Mouse (Mus musculus) midbrain, embryonic 14.5 days (tissue): ENCODE data around the gene Dnajc22. TPM values are rescaled to one million over a fixed set of nuclear protein-coding genes. Genes with fewer than 3 reads are reported as not detected.

ENCODE experiments used
- ATAC-seq: fragments of 200-750 bp; cut with Nextera tagmentation; 2 replicates; pipeline ENCODE4 v1.8.0; 2017; ENCODE audit warnings: moderate number of reproducible peaks, moderate library complexity; ENCODE audit not compliant: low FRiP score, low TSS enrichment
- DNase-seq: peaks from one replicate; pipeline ENCODE4 v3.0.0-alpha.2; 2015
- H3K27ac ChIP-seq: fragments of 300-500 bp; sonication (generic); replicated peaks from 2 replicates; pipeline ENCODE4 v1.5.1; 2014; ENCODE audit warnings: mild to moderate bottlenecking, low read depth, low read length, moderate library complexity
- H3K27me3 ChIP-seq: fragments of 300-500 bp; sonication (generic); 2 replicates; pipeline ENCODE4 v1.6.1; 2014; ENCODE audit warnings: low read length, control low read depth, mixed read lengths; ENCODE audit not compliant: control insufficient read depth, insufficient read depth
- H3K36me3 ChIP-seq: fragments of 300-500 bp; sonication (generic); 2 replicates; pipeline ENCODE4 v1.6.1; 2014; ENCODE audit warnings: low read length, control low read depth; ENCODE audit not compliant: control insufficient read depth, insufficient read depth
- H3K4me1 ChIP-seq: fragments of 300-500 bp; sonication (generic); 2 replicates; pipeline ENCODE4 v1.6.1; 2014; ENCODE audit warnings: mild to moderate bottlenecking, antibody characterized with exemption, low read length, control low read depth; ENCODE audit not compliant: control insufficient read depth, insufficient read depth
- H3K4me2 ChIP-seq: fragments of 300-500 bp; sonication (generic); 2 replicates; pipeline ENCODE4 v1.6.1; 2014; ENCODE audit warnings: mild to moderate bottlenecking, low read length, moderate library complexity
- H3K4me3 ChIP-seq: fragments of 300-500 bp; sonication (generic); replicated peaks from 2 replicates; pipeline ENCODE4 v1.5.1; 2014; ENCODE audit warnings: low read depth, low read length
- H3K9ac ChIP-seq: fragments of 300-500 bp; sonication (generic); replicated peaks from 2 replicates; pipeline ENCODE4 v1.6.1; 2014; ENCODE audit warnings: mild to moderate bottlenecking, low read length, moderate library complexity
- H3K9me3 ChIP-seq: fragments of 300-500 bp; sonication (generic); 2 replicates; pipeline ENCODE4 v1.6.1; 2016; ENCODE audit warnings: low read length, control low read depth, mixed read lengths; ENCODE audit not compliant: control insufficient read depth
- WGBS: fragments of 180-500 bp; shearing (Covaris S2); extraction: QIAGEN DNeasy Blood & Tissue Kit; methylation state at CpG from one replicate; pipeline ENCODE4 v1.1.7; 2014; 5-methylcytosine and 5-hydroxymethylcytosine counted together
- polyA plus RNA-seq: library from polyadenylated mRNA; unstranded; fragments of >200 nt; fragmentation: Nextera tagmentation; extraction: Ambion mirVana; gene quantifications from 2 replicates; pipeline ENCODE4 v1.2.1, GENCODE M21; 2014

The Dnajc22 gene
- polyA plus RNA-seq, 1 experiment from 2014 or later = 0.71 TPM

GRCm38 (mm10) chr15:99082840-99083239 is 10.1 kb upstream of the Dnajc22 start:
- WGBS = 86% methylated on average over 16 of the region's 16 CpGs

GRCm38 (mm10) chr15:99083258-99083657 is 9.7 kb upstream of the Dnajc22 start:
- DNase-seq (peak; percentile 77), ATAC-seq (no peak)
- WGBS = 74% methylated on average over 9 of the region's 9 CpGs
- no peaks in the 10 kb centered on the region for H3K9me3 ChIP-seq
- H3K9ac ChIP-seq = no peak overlapping the region
- H3K36me3 ChIP-seq = no peaks in the 10 kb centered on the region
- H3K4me3 ChIP-seq = no peak overlapping the region
- H3K4me2 ChIP-seq = no peak overlapping the region
- H3K4me1 ChIP-seq = no peaks in the 10 kb centered on the region
- no peak overlapping the region for H3K27ac ChIP-seq
- peaks cover 37% of the 10 kb centered on the region for H3K27me3 ChIP-seq

More at GRCm38 (mm10) chr15:99082840-99083239, 10.1 kb upstream of the Dnajc22 start:
- H3K4me2 ChIP-seq = no peak overlapping the region
- H3K27ac ChIP-seq = no peak overlapping the region
- no peaks in the 10 kb centered on the region for H3K4me1 ChIP-seq
- peaks cover 34% of the 10 kb centered on the region for H3K27me3 ChIP-seq
- H3K4me3 ChIP-seq = no peak overlapping the region
- H3K9ac ChIP-seq = no peak overlapping the region
- no peak for DNase-seq
- ATAC-seq = no peak
- no peaks in the 10 kb centered on the region for H3K9me3 ChIP-seq
- no peaks in the 10 kb centered on the region for H3K36me3 ChIP-seq

DNA sequence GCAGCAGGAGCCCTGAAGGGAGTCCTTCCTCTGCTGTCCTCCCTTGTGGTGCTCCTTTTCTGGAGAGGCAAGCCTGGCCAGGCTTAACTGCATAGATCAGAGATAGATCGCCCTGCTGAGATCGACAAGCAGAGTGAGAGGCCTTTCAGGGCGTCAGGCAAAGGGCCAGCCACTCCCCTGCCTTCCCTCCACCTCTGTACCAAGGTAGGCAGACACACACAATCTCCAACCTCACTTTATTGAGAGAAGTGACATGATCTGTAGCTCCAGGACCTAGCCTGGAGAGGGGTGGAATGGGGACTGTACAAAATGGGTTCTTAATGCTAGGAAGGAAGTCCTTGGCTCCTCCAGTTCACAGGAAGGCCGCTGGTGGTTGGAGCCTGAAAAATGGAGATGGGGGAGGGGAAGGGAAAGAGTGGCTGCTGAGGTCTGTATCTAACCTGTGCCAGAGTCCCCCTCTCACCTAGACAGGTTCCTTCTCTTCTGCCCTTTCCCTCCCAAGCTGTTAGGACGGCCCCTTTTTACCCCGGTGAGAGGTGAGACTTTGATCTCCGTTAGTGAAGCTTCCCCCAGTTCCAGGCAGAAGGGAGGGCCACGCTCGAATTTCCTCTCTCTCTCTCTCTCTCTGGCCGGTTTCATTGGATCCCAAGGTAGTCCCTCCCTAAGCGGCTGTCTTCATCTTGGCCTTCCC is 9.0 kb upstream of the Dnajc22 start:
- Histone ChIP-seq H3K4me3 (no peak overlapping the region), H3K27me3 (peaks cover 44% of the 10 kb centered on the region), H3K9me3 (no peaks in the 10 kb centered on the region), H3K4me1 (0 out of 2 replicates have a peak, but pooled peaks cover 3% of the 10 kb centered on the region), H3K27ac (no peak overlapping the region), H3K36me3 (no peaks in the 10 kb centered on the region), H3K4me2 (peak overlapping the region; percentile 8), H3K9ac (0 out of 2 replicates have a peak overlapping the region, but pooled peaks have one; percentile 34)
- ATAC-seq (no peak), DNase-seq (no peak)
- 6% methylated on average over 11 of the region's 11 CpGs for WGBS

DNA sequence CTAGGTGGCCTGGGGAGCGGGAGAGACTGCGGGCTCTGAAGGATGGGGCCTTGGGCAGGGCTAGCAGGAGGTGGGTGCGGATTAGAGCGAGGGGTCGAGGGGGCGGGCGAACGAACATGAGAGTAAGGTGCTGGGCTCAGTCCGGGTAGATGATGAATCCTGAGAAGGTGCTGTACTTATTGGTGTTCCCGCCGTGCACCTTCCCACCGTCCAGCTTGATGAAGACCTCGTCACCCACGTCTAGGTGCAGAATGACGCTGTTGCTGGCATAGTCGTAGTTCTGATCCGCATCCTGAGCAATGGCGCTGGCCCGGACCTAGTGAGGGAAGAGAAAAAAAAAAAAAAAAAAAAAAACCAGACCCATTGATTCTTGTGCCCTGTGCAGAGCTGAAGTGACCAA is 8.4 kb upstream of the Dnajc22 start:
- H3K4me3 ChIP-seq = no peak overlapping the region
- H3K27ac ChIP-seq = no peak overlapping the region

DNA sequence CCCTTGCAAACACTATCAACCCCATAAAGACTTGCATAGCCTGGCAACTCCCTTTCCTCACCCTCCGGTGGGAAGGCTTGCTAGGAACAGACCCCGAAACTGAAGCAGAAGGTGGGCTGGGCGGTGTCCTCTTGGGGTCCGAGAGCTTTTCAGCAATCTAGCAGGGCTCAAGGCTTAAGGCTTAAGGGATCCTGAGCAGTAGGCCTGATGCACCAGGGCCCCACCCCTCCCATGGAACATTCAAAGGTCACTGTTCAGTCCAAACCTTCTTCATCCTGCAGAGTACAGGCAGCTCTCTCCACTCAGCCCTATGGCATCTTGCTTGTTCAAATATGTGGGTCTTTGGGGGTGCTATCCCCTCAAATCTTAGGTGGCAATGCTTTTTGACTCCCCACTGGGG is 7.0 kb upstream of the Dnajc22 start:
- peak overlapping the region; percentile 12 for H3K4me3 ChIP-seq
- peaks cover 52% of the 10 kb centered on the region for H3K27me3 ChIP-seq
- H3K4me2 ChIP-seq = peak overlapping the region; percentile 37

More for the DNA sequence above, 8.4 kb upstream of the Dnajc22 start:
- DNase-seq (no peak), ATAC-seq (no peak)
- no peaks in the 10 kb centered on the region for H3K9me3 ChIP-seq
- peak overlapping the region; percentile 8 for H3K4me2 ChIP-seq
- H3K9ac ChIP-seq = 0 out of 2 replicates have a peak overlapping the region, but pooled peaks have one; percentile 34
- no peaks in the 10 kb centered on the region for H3K36me3 ChIP-seq
- H3K4me1 ChIP-seq = peaks cover 9% of the 10 kb centered on the region; the same call in 1 of the 2 replicates
- WGBS = 10% methylated on average over 19 of the region's 19 CpGs
- H3K27me3 ChIP-seq = peaks cover 50% of the 10 kb centered on the region

GRCm38 (mm10) chr15:99087253-99088075 is 5.5 kb upstream of the Dnajc22 start, which contains the start of gene C1ql4:
TSS of gene C1ql4 (minus strand) at chr15:99087817.
- Histone ChIP-seq H3K36me3 (no peaks in the 10 kb centered on the region), H3K9me3 (no peaks in the 10 kb centered on the region), H3K9ac (peak within 1 kb of the TSS; percentile 34), H3K4me3 (peak within 1 kb of the TSS; percentile 31), H3K4me1 (peaks cover 18% of the 10 kb centered on the region), H3K27me3 (peaks cover 52% of the 10 kb centered on the region), H3K4me2 (peak within 1 kb of the TSS; percentile 46), H3K27ac (peak within 1 kb of the TSS; percentile 60)
- WGBS = 6% methylated on average over 60 of the region's 60 CpGs
- no peak for ATAC-seq
- no peak for DNase-seq

More for the DNA sequence above, 7.0 kb upstream of the Dnajc22 start:
- DNase-seq = no peak
- no peak for ATAC-seq
- 68% methylated on average over 4 of the region's 4 CpGs for WGBS
- Histone ChIP-seq H3K9me3 (no peaks in the 10 kb centered on the region), H3K36me3 (no peaks in the 10 kb centered on the region), H3K4me1 (peaks cover 17% of the 10 kb centered on the region), H3K9ac (no peak overlapping the region), H3K27ac (0 out of 2 replicates have a peak overlapping the region, but pooled peaks have one; percentile 2)

DNA sequence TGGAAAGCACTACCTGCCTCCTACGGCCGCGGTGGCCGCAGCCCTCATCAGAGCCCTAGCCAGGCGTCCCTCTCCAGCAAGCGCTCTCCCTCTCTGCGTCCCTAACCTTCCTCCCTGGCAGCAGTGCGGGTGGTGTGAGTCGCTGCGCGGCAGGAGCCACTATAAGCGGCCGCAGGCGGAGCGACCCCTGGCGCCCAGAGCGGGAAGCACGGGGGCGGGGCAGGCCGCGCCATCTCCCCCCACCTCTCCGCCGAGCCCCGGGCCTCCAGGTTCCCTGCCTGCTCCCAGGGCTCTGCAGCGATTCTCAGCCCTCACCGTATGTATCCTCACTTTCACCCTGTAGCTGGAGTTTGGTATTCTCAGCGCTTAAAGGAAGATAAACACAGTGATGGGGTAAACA is 4.7 kb upstream of the Dnajc22 start:
- H3K9ac ChIP-seq = peak overlapping the region; percentile 34
- no peaks in the 10 kb centered on the region for H3K9me3 ChIP-seq
- WGBS = under 1% methylated on average over 27 of the region's 27 CpGs
- peaks cover 52% of the 10 kb centered on the region for H3K27me3 ChIP-seq
- peak overlapping the region; percentile 60 for H3K27ac ChIP-seq
- peaks cover 25% of the 10 kb centered on the region for H3K4me1 ChIP-seq
- peak overlapping the region; percentile 46 for H3K4me2 ChIP-seq
- H3K4me3 ChIP-seq = peak overlapping the region; percentile 31
- ATAC-seq (peak; percentile 47; the same call in 1 of the 2 replicates), DNase-seq (peak; percentile 90)
- no peaks in the 10 kb centered on the region for H3K36me3 ChIP-seq

DNA sequence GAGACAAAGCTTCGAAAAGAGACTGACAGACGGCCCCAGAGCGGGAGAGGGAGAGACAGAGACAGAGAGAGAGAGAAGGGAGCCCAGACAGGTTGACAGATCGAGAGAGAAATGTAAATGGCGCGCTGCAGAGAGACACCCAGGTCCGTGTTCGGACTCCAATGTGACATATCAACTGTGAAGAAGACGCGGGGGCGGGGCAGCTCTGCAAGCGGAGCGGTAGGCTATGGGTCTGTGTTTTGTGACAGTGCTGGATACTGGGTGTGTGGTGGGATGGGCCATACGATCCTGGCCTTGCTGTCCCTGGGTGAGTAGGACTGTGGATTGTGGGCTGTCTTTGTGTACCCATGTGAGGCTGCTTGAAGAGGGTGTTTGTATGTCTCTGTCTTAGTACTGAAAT is 3.9 kb upstream of the Dnajc22 start:
- Histone ChIP-seq H3K27me3 (peaks cover 52% of the 10 kb centered on the region), H3K9me3 (no peaks in the 10 kb centered on the region), H3K4me2 (peak overlapping the region; percentile 46), H3K36me3 (no peaks in the 10 kb centered on the region), H3K4me3 (peak overlapping the region; percentile 8; the same call in 1 of the 2 replicates), H3K4me1 (peaks cover 26% of the 10 kb centered on the region), H3K9ac (0 out of 2 replicates have a peak overlapping the region, but pooled peaks have one; percentile 23), H3K27ac (peak overlapping the region; percentile 65; the same call in 1 of the 2 replicates)
- WGBS = 7% methylated on average over 14 of the region's 14 CpGs
- ATAC-seq = no peak
- DNase-seq = no peak
